Mouse (Mus musculus) neural tube, embryonic 10.5 days (tissue): ENCODE measurements at regions not wholly inside any gene's neighbourhood (a gene's known extent, or its start where the extent isn't known, plus 50 kb on each side); places are given as distances from the start of the nearest gene placed in this dataset.
"Not testable (repeated sequence)": the region's sequence is repeated elsewhere in the genome, so short reads cannot be mapped to it uniquely, and the experiment has no call there.

ENCODE experiments used
- DNase-seq: peaks from one replicate; pipeline ENCODE4 v3.0.0-alpha.2; 2017; ENCODE audit warnings: low spot score; ENCODE audit errors: extremely low spot score

DNA sequence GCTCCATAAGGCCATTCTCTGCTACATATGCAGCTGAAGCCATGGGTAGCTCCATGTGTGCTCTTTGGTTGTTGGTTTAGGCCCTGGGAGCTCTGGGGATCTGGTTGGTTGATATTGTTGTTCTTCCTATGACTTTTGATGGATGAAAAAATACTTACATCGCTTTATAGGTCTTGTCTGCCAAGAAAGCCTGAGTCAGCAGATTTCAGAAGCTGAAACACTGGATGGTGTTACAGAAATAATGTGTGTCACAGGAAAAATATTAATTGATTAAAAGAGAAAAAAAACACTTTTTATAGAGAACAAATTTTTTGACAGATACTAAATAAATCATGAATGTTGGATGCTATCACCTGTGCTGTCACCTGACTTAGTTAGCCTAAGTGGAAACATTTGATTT, 52.4 kb upstream of the Plxna2 start:
- DNase-seq: no peak

- no peak for DNase-seq
Observed at GRCm38 (mm10) chr1:194563946-194564345, 54.1 kb upstream of the Plxna2 start.

- DNase-seq: no peak
Observed at GRCm38 (mm10) chr1:194561098-194561497, 56.9 kb upstream of the Plxna2 start.

DNA sequence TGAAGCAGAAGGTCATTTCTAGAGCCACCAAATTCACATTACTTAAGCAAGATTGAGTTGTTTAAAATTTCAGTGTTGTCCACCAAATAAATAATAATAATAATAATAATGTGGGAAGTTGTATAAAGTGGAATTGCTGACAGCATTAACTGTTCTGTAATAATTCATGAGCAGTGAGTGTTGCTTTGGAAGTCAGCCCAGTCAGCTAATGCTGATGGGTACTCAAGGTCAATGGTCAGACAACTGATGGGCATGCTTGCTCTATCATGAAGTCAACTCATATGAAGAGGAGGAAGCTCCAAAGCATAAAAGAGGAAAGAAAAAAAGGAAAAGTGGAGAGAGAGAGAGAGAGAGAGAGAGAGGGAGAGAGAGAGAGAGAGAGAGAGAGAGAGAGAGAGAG, 69.4 kb upstream of the Plxna2 start:
- no peak for DNase-seq

GRCm38 (mm10) chr1:194548243-194548642, 69.8 kb upstream of the Plxna2 start:
- no peak for DNase-seq

DNA sequence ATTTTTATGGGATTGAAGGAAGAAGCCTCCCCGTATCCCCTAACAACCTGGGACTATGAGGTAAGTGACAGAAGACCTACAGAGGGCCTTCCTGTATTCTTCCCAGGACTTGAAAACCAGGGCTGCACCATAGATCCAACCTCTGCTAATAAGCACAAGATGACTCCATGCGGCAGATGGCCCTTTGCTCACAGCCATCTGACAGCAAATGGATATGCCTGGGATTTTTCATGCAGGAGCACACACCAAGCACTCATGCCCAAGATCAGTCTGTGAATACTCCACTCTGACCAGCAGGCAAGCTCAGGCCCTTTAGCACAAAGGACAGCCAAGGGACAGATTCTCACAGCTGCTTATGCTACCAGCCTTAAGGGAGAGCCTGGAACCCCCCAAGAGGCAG, 77.1 kb upstream of the Plxna2 start:
- DNase-seq: no peak

- no peak for DNase-seq
Observed at GRCm38 (mm10) chr1:194527342-194528165, 90.5 kb upstream of the Plxna2 start.

DNA sequence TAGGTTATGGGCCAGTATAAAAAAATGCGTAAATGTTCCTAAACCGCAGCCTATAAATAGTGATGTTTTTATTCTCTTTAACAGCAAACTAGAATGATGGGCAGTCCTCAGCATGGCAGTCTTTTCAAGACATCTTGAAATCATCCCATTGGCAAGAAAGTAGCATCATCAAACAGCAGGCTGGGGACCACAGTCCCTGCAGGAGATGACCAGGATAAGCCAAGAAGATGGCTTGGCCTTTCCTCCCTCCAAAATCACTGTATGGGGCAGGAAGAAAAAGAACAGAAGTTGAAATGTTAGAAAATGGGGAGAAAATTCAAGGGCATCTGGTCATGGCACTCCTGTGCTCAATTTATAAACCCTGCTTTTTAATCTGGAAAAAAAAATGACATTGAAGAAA, 93.0 kb upstream of the Plxna2 start:
- DNase-seq: no peak

DNA sequence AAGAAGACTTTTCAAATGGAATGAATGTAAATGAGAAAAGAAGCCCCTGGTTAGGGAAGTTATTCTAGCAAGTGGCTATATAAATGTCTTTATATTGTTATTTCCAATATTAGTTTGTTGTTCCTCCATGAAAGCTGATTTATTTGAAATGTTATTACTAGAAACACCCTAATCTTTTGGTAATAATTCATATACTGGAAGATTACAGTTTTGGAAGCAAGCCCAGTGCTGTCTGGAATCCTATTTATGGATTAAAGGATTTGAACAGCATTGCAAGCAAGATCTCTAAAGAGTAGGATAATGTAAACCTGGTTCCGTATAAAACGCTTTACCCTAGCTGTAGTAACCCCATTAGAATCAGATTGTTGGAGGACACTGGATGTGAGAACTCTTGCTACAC, 96.8 kb upstream of the Plxna2 start:
- DNase-seq: no peak

GRCm38 (mm10) chr1:194519509-194520220, 98.4 kb upstream of the Plxna2 start:
- no peak for DNase-seq

DNA sequence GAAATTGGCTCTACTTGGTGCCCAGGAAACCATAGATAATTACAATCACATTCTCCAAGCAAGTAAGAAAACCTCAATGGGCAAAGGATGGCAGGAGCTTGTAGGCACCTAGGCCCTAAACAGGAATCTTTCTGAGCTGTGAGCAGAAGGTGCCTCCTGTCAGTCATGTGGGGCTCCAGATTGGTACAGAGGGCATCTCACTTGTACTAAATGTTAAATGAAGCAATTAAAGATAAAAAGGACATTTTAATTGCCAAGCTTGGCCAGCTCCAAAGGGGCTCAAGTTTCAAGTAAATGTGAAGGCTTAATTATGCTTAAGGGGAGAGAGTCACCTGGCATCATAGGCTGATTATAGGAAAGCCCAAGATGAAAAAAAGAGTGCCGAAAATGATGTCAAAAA, 101.9 kb upstream of the Plxna2 start:
- DNase-seq: no peak

- DNase-seq: no peak
Observed at GRCm38 (mm10) chr1:194508314-194508713, 109.7 kb upstream of the Plxna2 start.

GRCm38 (mm10) chr1:194505826-194506225, 112.2 kb upstream of the Plxna2 start:
- no peak for DNase-seq

GRCm38 (mm10) chr1:194504207-194504606, 113.8 kb upstream of the Plxna2 start:
- DNase-seq: no peak

DNA sequence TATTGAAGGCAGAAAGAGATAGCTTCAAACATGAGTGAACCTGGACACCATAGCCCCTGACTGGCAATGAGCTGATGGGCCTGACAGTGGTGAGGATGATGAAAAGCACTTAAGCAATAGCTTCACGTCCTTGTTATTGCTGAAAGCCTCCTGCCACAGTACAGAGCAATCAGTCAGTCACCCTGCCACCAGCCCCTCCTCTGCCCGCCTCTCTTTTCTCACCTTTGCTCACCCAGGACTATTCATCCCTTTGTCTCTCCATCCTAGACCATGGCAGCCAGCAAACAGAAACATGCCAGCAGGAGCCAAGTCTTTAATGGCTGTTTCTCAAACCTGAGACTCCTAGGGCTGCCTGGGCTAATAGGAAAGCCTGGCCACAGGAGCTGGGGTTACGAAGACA, 114.5 kb upstream of the Plxna2 start:
- no peak for DNase-seq

DNA sequence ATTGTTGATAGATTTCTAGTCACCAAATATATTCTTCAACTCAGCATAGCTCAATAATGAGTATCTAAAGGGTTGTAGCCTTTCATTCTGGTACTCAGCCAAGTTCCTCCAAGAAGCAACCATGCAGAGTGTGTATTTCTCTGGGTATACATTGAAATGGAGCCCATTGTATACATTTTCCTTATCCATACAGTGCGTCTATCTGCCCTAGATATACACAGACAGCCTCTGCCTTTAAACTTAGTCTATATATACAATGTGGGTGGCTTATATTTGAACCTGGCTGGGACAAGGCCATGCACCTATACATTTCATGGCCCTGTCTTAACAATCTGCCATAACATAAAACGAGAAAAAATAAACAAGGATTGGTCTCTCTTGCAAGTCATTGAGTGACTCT, 121.6 kb upstream of the Plxna2 start:
- no peak for DNase-seq

- DNase-seq: no peak
Observed at GRCm38 (mm10) chr1:194491111-194491510, 126.9 kb upstream of the Plxna2 start.

GRCm38 (mm10) chr1:194488126-194488525, 129.9 kb upstream of the Plxna2 start:
- no peak for DNase-seq

DNA sequence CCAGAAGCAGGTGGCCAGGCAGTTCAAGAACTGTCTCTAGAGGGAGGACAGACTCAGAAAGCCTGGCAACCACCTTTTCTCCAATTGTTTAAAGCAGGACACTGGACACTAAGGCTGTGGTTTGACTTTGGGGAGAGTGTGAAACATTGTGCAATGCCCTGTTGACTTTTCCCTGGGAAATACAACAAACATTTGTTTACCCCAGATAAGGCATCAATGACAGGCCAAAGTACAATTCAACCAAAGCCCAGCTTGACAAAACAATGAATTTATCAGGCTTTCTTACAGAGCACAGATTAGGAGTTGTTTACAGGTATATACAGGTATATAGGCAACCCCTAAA, 135.3 kb upstream of the Plxna2 start:
- no peak for DNase-seq

DNA sequence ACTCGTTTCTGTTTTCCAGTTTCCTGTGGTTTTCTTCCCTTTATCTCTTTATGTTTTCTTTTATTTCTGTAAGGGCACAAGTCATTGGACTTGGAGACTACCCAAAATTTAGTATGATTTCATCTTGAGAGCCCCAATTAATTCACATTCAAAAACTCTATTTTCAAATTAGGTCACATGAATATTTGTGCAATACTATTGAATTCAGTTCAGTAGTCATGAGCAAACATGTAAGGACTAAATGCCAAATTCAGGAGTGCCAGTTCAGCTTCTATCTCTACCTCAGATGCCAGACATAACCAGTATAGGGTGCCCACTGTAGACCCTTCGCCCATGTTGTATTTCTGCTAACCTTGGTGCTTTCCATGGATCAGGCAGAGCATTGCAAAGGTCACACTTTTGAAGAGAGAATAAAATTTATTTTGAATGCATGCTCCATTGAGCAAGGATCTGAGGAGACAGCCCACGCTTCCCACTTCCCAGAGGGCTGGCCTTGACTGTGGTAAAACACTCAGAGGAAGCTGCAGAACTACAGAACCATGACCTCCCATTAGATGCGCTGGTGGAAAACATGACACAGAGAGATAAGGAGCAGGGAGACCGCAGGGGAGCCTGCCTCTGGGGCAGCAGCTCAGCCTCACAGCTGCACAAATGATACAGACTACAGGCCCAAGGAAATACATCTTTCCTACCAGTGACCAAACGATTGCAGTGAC, 135.9 kb upstream of the Plxna2 start:
- DNase-seq: no peak

GRCm38 (mm10) chr1:194471281-194471680, 146.7 kb upstream of the Plxna2 start:
- not testable (repeated sequence) for DNase-seq

- no peak for DNase-seq
Observed at GRCm38 (mm10) chr1:194452480-194452879, 165.5 kb upstream of the Plxna2 start.
